Mouse (Mus musculus) gastrocnemius, adult 2 months (tissue): Measurements from ENCODE around the gene Necab2. TPM values are rescaled to one million over a fixed set of nuclear protein-coding genes. Genes with fewer than 3 reads are reported as not detected.

Experiments used
- DNase-seq: peaks from one replicate; pipeline ENCODE4 v3.0.0; 2022
- H3K27ac ChIP-seq: fragments of 200-600 bp; 2 replicates; pipeline ENCODE4 v1.8.1; 2022; ENCODE audit warnings: mild to moderate bottlenecking
- H3K4me3 ChIP-seq: fragments of 200-600 bp; 2 replicates; pipeline ENCODE4 v1.8.1; 2022; ENCODE audit warnings: mild to moderate bottlenecking, moderate library complexity
- CTCF ChIP-seq: fragments of 200-600 bp; IDR thresholded peaks from 2 replicates; pipeline ENCODE4 v1.8.1; 2022; ENCODE audit warnings: antibody characterized with exemption, mild to moderate bottlenecking, moderate library complexity
- intact Hi-C: fragments of 180-260 bp; cut with DNase I; formaldehyde crosslinking; loops from one replicate; pipeline ENCODE4 v1.15.1; 2025
- long read RNA-seq, 2 experiments: library from polyadenylated mRNA; stranded (forward); transcript quantifications; one replicate each; pipeline ENCODE4 v2.0.0; 2021
- total RNA-seq, 2 experiments: library from RNA; stranded (reverse); gene quantifications; 2 replicates each; pipeline ENCODE4 v1.2.3; 2021

Necab2 gene
- total RNA-seq: not detected
- long read RNA-seq, experiment 1: 0 reads
- long read RNA-seq, experiment 2: 0 reads

GRCm38 (mm10) chr8:119446211-119446989 is at the start of gene Necab2:
Necab2 (plus strand) TSS chr8:119446719.
- peak; percentile 86 for TF ChIP-seq CTCF
- Histone ChIP-seq H3K27ac (no peak within 1 kb of the TSS), H3K4me3 (peak within 1 kb of the TSS; percentile 66)
- peak; percentile 85 for DNase-seq
- intact Hi-C loops: loop anchor here (1.0 to 10.0 kb wide), 2 partner anchors 51 to 158 kb away; partner anchors contain the start of gene Taf1c

GRCm38 (mm10) chr8:119398558-119398957 is 48.0 kb upstream of the Necab2 start:
- H3K27ac ChIP-seq: peak overlapping the region; percentile 89
- intact Hi-C loops: loop anchor here (5.0 kb wide), 1 partner anchor 39 kb away; no protein-coding TSS in a partner anchor
- TF ChIP-seq CTCF: no peak
- DNase-seq: no peak
- peak overlapping the region; percentile 61 for H3K4me3 ChIP-seq

GRCm38 (mm10) chr8:119399255-119399654 is 47.3 kb upstream of the Necab2 start:
- no peak for TF ChIP-seq CTCF
- peak overlapping the region; percentile 61 for H3K4me3 ChIP-seq
- intact Hi-C loops: loop anchor here (5.0 kb wide), 1 partner anchor 38 kb away; no protein-coding TSS in a partner anchor
- peak; percentile 80 for DNase-seq
- peak overlapping the region; percentile 89 for H3K27ac ChIP-seq

- DNase-seq: no peak
- Histone ChIP-seq H3K4me3 (peak overlapping the region; percentile 61; the same call in 1 of the 2 replicates), H3K27ac (peak overlapping the region; percentile 89)
- intact Hi-C loops: no loop called here
- TF ChIP-seq CTCF: no peak
Observed at GRCm38 (mm10) chr8:119400122-119400671, 46.3 kb upstream of the Necab2 start.

- TF ChIP-seq CTCF: no peak
- intact Hi-C loops: no loop called here
- H3K4me3 ChIP-seq: no peak overlapping the region
Observed at GRCm38 (mm10) chr8:119400904-119401303, 45.6 kb upstream of the Necab2 start.

GRCm38 (mm10) chr8:119403912-119404311 is 42.6 kb upstream of the Necab2 start:
- H3K27ac ChIP-seq: no peak overlapping the region
- DNase-seq: no peak
- H3K4me3 ChIP-seq: no peak overlapping the region
- intact Hi-C loops: no loop called here
- TF ChIP-seq CTCF: no peak

More at GRCm38 (mm10) chr8:119400904-119401303, 45.6 kb upstream of the Necab2 start:
- peak overlapping the region; percentile 20; the same call in 1 of the 2 replicates for H3K27ac ChIP-seq
- DNase-seq: no peak

- intact Hi-C loops: no loop called here
- Histone ChIP-seq H3K27ac (no peak overlapping the region), H3K4me3 (no peak overlapping the region)
- no peak for TF ChIP-seq CTCF
- DNase-seq: no peak
Observed at GRCm38 (mm10) chr8:119404648-119405047, 41.9 kb upstream of the Necab2 start.

GRCm38 (mm10) chr8:119408311-119408710 is 38.2 kb upstream of the Necab2 start:
- no peak overlapping the region for H3K27ac ChIP-seq
- DNase-seq: peak; percentile 10
- no peak overlapping the region for H3K4me3 ChIP-seq
- intact Hi-C loops: no loop called here
- no peak for TF ChIP-seq CTCF

GRCm38 (mm10) chr8:119412037-119412734 is 34.3 kb upstream of the Necab2 start:
- peak overlapping the region; percentile 12; the same call in 1 of the 2 replicates for H3K27ac ChIP-seq
- intact Hi-C loops: loop anchor here (2.0 to 5.0 kb wide), 3 partner anchors 29 to 195 kb away; partner anchors contain the start of gene Taf1c
- 0 out of 2 replicates have a peak, but pooled peaks have one; percentile 16 for TF ChIP-seq CTCF
- H3K4me3 ChIP-seq: no peak overlapping the region
- no peak for DNase-seq

GRCm38 (mm10) chr8:119412735-119413498 is 33.6 kb upstream of the Necab2 start:
- intact Hi-C loops: loop anchor here (2.0 to 5.0 kb wide), 3 partner anchors 28 to 194 kb away; partner anchors contain the start of gene Taf1c
- Histone ChIP-seq H3K4me3 (peak overlapping the region; percentile 53), H3K27ac (0 out of 2 replicates have a peak overlapping the region, but pooled peaks have one; percentile 4)
- peak; percentile 83 for DNase-seq
- peak; percentile 88 for TF ChIP-seq CTCF

GRCm38 (mm10) chr8:119413605-119414004 is 32.9 kb upstream of the Necab2 start:
- TF ChIP-seq CTCF: no peak
- H3K27ac ChIP-seq: no peak overlapping the region
- intact Hi-C loops: loop anchor here (2.0 to 5.0 kb wide), 4 partner anchors 27 to 194 kb away; partner anchors contain the start of gene Taf1c
- H3K4me3 ChIP-seq: no peak overlapping the region
- peak; percentile 16 for DNase-seq

GRCm38 (mm10) chr8:119420318-119420717 is 26.2 kb upstream of the Necab2 start:
- intact Hi-C loops: no loop called here
- DNase-seq: no peak
- TF ChIP-seq CTCF: no peak
- Histone ChIP-seq H3K4me3 (no peak overlapping the region), H3K27ac (no peak overlapping the region)
